In the genomic region with DNA sequence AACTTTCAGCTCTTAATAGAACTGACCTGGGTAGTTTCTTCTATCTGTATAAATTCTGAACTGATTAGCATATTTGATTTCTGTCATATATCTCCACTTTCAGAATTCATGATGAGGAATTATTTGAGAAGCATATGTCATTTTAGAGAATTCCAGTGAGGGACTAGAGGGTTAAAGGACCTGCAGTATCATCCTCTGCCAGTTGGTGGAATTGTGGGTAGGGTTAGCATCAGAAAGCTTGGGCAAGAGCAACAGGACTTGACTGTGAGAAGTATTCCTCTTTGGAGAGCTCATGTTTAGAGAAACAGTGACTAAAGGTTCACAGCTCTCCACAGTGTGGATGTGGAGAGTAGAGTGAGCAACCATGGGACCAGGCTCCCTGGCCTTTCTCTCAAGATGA, we compare ENCODE assay signal across 12 mouse cellular contexts.
DNase-seq lines count a peak whose midpoint lies in the region; ATAC-seq and TF ChIP-seq lines count a peak whose summit lies in the region.
"Had no signal": no experiment of that assay in that cellular context is flagged by ENCODE, and none has a peak within 500 bp of the region (broad histone marks: within the 10 kb centered on the region; RNA-seq: fewer than 3 reads in every experiment).

No protein-coding gene starts in this region.

- no peaks in the 10 kb centered on the region for H3K27me3 ChIP-seq in forebrain, embryonic 13.5 days
- H3K27me3 ChIP-seq in forebrain, embryonic 14.5 days (replicated peaks; ENCODE audit: control insufficient read depth, insufficient read depth, low read length), result no peaks in the 10 kb centered on the region
- no peaks in the 10 kb centered on the region for H3K27me3 ChIP-seq in lung, embryonic 14.5 days (ENCODE audit: insufficient read depth, low read length)
- H3K27me3 ChIP-seq: hindbrain, embryonic 15.5 days; neural tube, embryonic 15.5 days had no signal

- ATAC-seq in forebrain, embryonic 13.5 days, result 0 out of 2 replicates have a peak, but pooled peaks have one; percentile 22
- ATAC-seq in forebrain, embryonic 14.5 days, result no peak
- ATAC-seq in lung, embryonic 14.5 days (ENCODE audit: insufficient read depth), result no peak
- peak; percentile 53 for ATAC-seq in granulocyte monocyte progenitor cell, adult 5-6 weeks (replicated peaks; ENCODE audit: poor library complexity, severe bottlenecking)

- H3K9ac ChIP-seq in forebrain, embryonic 13.5 days, result no peak overlapping the region
- H3K9ac ChIP-seq in forebrain, embryonic 14.5 days (ENCODE audit: low read length), result no peak overlapping the region
- H3K9ac ChIP-seq in lung, embryonic 14.5 days, result no peak overlapping the region
- H3K9ac ChIP-seq: hindbrain, embryonic 15.5 days; neural tube, embryonic 15.5 days had no signal

- peak; percentile 35; the same call in 1 of the 2 replicates for TF ChIP-seq CTCF in lung, embryonic 14.5 days (IDR thresholded peaks at IDR 0.05; ENCODE audit: low read depth)

- no peaks in the 10 kb centered on the region for H3K36me3 ChIP-seq in forebrain, embryonic 13.5 days (ENCODE audit: poor library complexity, severe bottlenecking)
- H3K36me3 ChIP-seq in forebrain, embryonic 14.5 days (ENCODE audit: control insufficient read depth, insufficient read depth, low read length), result no peaks in the 10 kb centered on the region
- H3K36me3 ChIP-seq in lung, embryonic 14.5 days (ENCODE audit: insufficient read depth), result no peaks in the 10 kb centered on the region
- H3K36me3 ChIP-seq: heart, embryonic 10.5 days; hindbrain, embryonic 15.5 days; neural tube, embryonic 15.5 days had no signal

- no peak overlapping the region for H3K4me2 ChIP-seq in forebrain, embryonic 13.5 days
- H3K4me2 ChIP-seq in forebrain, embryonic 14.5 days (ENCODE audit: low read length), result no peak overlapping the region
- no peak overlapping the region for H3K4me2 ChIP-seq in lung, embryonic 14.5 days
- H3K4me2 ChIP-seq: hindbrain, embryonic 15.5 days; neural tube, embryonic 15.5 days had no signal

- peaks cover 34% of the 10 kb centered on the region for H3K4me1 ChIP-seq in forebrain, embryonic 13.5 days
- H3K4me1 ChIP-seq in forebrain, embryonic 14.5 days (ENCODE audit: control insufficient read depth, insufficient read depth, low read length), result peaks cover 1% of the 10 kb centered on the region; the same call in 1 of the 2 replicates
- H3K4me1 ChIP-seq in lung, embryonic 14.5 days (ENCODE audit: insufficient read depth), result no peaks in the 10 kb centered on the region

- H3K4me3 ChIP-seq in forebrain, embryonic 13.5 days, result no peak overlapping the region
- no peak overlapping the region for H3K4me3 ChIP-seq in forebrain, embryonic 14.5 days (ENCODE audit: low read depth, low read length)
- H3K4me3 ChIP-seq in lung, embryonic 14.5 days (ENCODE audit: low read depth, low read length), result no peak overlapping the region
- H3K4me3 ChIP-seq: heart, embryonic 10.5 days; hindbrain, embryonic 15.5 days; neural tube, embryonic 15.5 days had no signal

- no peak for DNase-seq in forebrain, embryonic 14.5 days (ENCODE audit: low spot score)
- peak; percentile 40 for DNase-seq in lung, embryonic 14.5 days
- no peak for DNase-seq in lung, postnatal 14 days
- peak; percentile 22 for DNase-seq in A20 (ENCODE audit: low read depth, low spot score)
- DNase-seq in Muller cell, postnatal 12 days (ENCODE audit: inconsistent ontology term), result no peak
- DNase-seq in spleen, postnatal 14 days (ENCODE audit: low spot score in 2 of 2), result no peak

- no peaks in the 10 kb centered on the region for H3K9me3 ChIP-seq in forebrain, embryonic 13.5 days (replicated peaks)
- H3K9me3 ChIP-seq in forebrain, embryonic 14.5 days (replicated peaks; ENCODE audit: control insufficient read depth, low read length), result no peaks in the 10 kb centered on the region
- H3K9me3 ChIP-seq in lung, embryonic 14.5 days (ENCODE audit: low read depth, low read length), result no peaks in the 10 kb centered on the region
- H3K9me3 ChIP-seq: heart, embryonic 10.5 days; hindbrain, embryonic 15.5 days; neural tube, embryonic 15.5 days had no signal

- H3K27ac ChIP-seq in forebrain, embryonic 13.5 days, result no peak overlapping the region
- H3K27ac ChIP-seq in forebrain, embryonic 14.5 days (ENCODE audit: low read depth, low read length), result no peak overlapping the region
- no peak overlapping the region for H3K27ac ChIP-seq in lung, embryonic 14.5 days (ENCODE audit: low read depth)
- H3K27ac ChIP-seq: heart, embryonic 10.5 days; hindbrain, embryonic 15.5 days; macrophage; neural tube, embryonic 15.5 days had no signal

Comparison
In these comparisons a context has a peak if more than half of its experiments do, and no peak if none do; other contexts are left out.
1. ATAC-seq: peak in forebrain, embryonic 13.5 days (single experiment) and granulocyte monocyte progenitor cell, adult 5-6 weeks (single experiment); none in forebrain, embryonic 14.5 days (single experiment) and lung, embryonic 14.5 days (single experiment).
2. DNase-seq: peak in lung, embryonic 14.5 days (single experiment) and A20 (single experiment); none in forebrain, embryonic 14.5 days (single experiment), lung, postnatal 14 days (single experiment), Muller cell, postnatal 12 days (single experiment) and spleen, postnatal 14 days (0 of 2).